Mouse (Mus musculus) adrenal gland, adult (tissue): ENCODE data around the gene Ptpn11.

Experiments used
- DNase-seq, 2 experiments: peaks; one replicate each; pipeline ENCODE4 v3.0.0; 2022 to 2023; ENCODE audit warnings: low spot score in 1 of 2; ENCODE audit not compliant: inconsistent age in 2 of 2

Ptpn11 gene

GRCm38 (mm10) chr5:121096744-121097143 lies 94.5 kb downstream of the Ptpn11 start:
- no peak for DNase-seq

GRCm38 (mm10) chr5:121093281-121093680 lies 97.9 kb downstream of the Ptpn11 start:
- no peak for DNase-seq

- no peak for DNase-seq
Observed at GRCm38 (mm10) chr5:121089660-121090059, 101.5 kb downstream of the Ptpn11 start.

GRCm38 (mm10) chr5:121087733-121088132 lies 103.5 kb downstream of the Ptpn11 start:
- no peak for DNase-seq

- no peak for DNase-seq
Observed at GRCm38 (mm10) chr5:121082605-121083004, 108.6 kb downstream of the Ptpn11 start.

- DNase-seq, result no peak
Observed at GRCm38 (mm10) chr5:121081754-121082153, 109.4 kb downstream of the Ptpn11 start.
